Mouse (Mus musculus) thymus, adult 2 months (tissue): ENCODE measurements around the gene Dao.

Experiments
- CTCF ChIP-seq: fragments of 200-500 bp; IDR thresholded peaks from 2 replicates; pipeline ENCODE4 v1.5.1; 2012; ENCODE audit warnings: mild to moderate bottlenecking, control low read depth, low read length, moderate library complexity, borderline replicate concordance; ENCODE audit not compliant: control insufficient read depth, poor library complexity, insufficient read depth; ENCODE audit errors: extremely low read depth
- POLR2A ChIP-seq: fragments of 200-500 bp; IDR thresholded peaks from 2 replicates; pipeline ENCODE4 v1.6.1; 2012; ENCODE audit warnings: mild to moderate bottlenecking, low read length, control low read depth, moderate library complexity; ENCODE audit not compliant: control insufficient read depth, poor library complexity, insufficient read depth; ENCODE audit errors: extremely low read depth

- TF ChIP-seq POLR2A (no peak), CTCF (no peak)
These were observed 43.7 kb downstream of the Dao start for GRCm38 (mm10) chr5:114047182-114047581.
